Mouse (Mus musculus) thymus, adult 2 months (tissue): ENCODE measurements at regions not wholly inside any gene's neighbourhood (a gene's known extent, or its start where the extent isn't known, plus 50 kb on each side); places are given as distances from the start of the nearest gene placed in this dataset.

Experiments
- CTCF ChIP-seq: fragments of 200-500 bp; IDR thresholded peaks from 2 replicates; pipeline ENCODE4 v1.5.1; 2012; ENCODE audit warnings: mild to moderate bottlenecking, control low read depth, low read length, moderate library complexity, borderline replicate concordance; ENCODE audit not compliant: control insufficient read depth, poor library complexity, insufficient read depth; ENCODE audit errors: extremely low read depth
- POLR2A ChIP-seq: fragments of 200-500 bp; IDR thresholded peaks from 2 replicates; pipeline ENCODE4 v1.6.1; 2012; ENCODE audit warnings: mild to moderate bottlenecking, low read length, control low read depth, moderate library complexity; ENCODE audit not compliant: control insufficient read depth, poor library complexity, insufficient read depth; ENCODE audit errors: extremely low read depth

- no peak for TF ChIP-seq POLR2A
- TF ChIP-seq CTCF, result no peak
Observed at GRCm38 (mm10) chr2:137581491-137581890, 465.0 kb upstream of the Jag1 start.
